Mouse (Mus musculus) brain, embryonic 14.5 days (tissue): Measurements from ENCODE around the gene Wwox.

Experiments
- CTCF ChIP-seq: fragments of 200-500 bp; IDR thresholded peaks from 2 replicates; pipeline ENCODE4 v1.5.1; 2012; ENCODE audit warnings: inconsistent platforms, mild to moderate bottlenecking, moderate library complexity, borderline replicate concordance; ENCODE audit not compliant: insufficient read depth, insufficient read length; ENCODE audit errors: extremely low read depth
- POLR2A ChIP-seq: fragments of 200-500 bp; IDR thresholded peaks from 2 replicates; pipeline ENCODE4 v1.6.1; 2012; ENCODE audit warnings: mild to moderate bottlenecking, inconsistent platforms, borderline replicate concordance; ENCODE audit not compliant: poor library complexity, insufficient read depth, insufficient read length, severe bottlenecking; ENCODE audit errors: extremely low read depth

DNA sequence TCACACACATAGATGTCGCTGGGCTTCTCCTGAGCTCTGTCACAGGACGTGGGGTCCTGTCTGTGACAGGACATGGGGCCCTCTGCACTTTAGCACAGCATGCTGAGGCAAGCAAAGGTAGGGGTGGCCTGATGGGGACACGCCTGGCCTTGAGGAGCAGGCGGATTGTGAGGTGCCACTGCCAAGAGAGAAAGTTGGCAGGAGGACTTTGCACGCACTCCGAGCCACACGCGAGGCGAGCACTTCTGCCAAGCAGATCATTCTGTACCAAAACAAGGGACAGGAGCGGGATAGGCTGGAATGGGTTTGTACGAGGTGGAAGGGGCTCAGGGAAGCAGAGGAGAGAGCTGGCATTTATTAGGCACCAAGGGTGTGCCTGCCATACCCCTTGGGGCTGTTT is 543.3 kb downstream of the Wwox start:
- TF ChIP-seq CTCF, result no peak
- TF ChIP-seq POLR2A, result no peak
